Mouse (Mus musculus): Measurements from ENCODE around the gene Asic2. TPM values are rescaled to one million over a fixed set of nuclear protein-coding genes. Genes with fewer than 3 reads are reported as not detected.
"Not testable (repeated sequence)": the region's sequence is repeated elsewhere in the genome, so short reads cannot be mapped to it uniquely, and the experiment has no call there.

Asic2 gene
- total and polyA plus RNA-seq, 2 experiments, result under 0.01 TPM; not detected in 1

DNA sequence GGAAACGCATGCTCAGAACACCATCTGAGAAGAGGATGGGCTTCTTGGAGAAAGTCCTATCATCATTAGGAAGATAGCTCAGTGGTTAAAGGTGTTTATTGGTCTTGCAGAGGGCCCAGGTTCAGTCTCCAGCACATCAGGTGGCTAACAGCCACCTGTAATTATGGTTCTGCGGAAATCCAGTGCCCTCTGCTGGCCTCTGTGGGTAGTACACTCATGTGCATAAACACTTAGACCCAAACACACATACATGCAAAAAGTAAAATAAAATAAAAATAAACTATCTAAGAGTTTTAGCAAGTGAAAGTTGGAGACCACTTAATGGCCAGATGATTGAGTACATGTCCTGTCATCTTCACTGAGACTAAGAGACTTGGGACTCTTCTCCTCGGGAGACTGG, 603.8 kb downstream of the Asic2 start:
- Histone ChIP-seq H3K36me3 (ENCODE audit: control insufficient read depth, insufficient read depth, low read length) (no peaks in the 10 kb centered on the region), H3K4me1 (ENCODE audit: control insufficient read depth, insufficient read depth, low read length) (no peaks in the 10 kb centered on the region), H3K27me3 (ENCODE audit: control insufficient read depth, insufficient read depth, low read length) (no peaks in the 10 kb centered on the region; the same call in 1 of the 2 replicates), H3K9ac (ENCODE audit: low read depth, low read length) (no peak overlapping the region), H3K27ac (replicated peaks; ENCODE audit: insufficient read depth, low read depth, low read length) (no peak overlapping the region), H3K4me3 (ENCODE audit: insufficient read depth, low read depth, low read length) (no peak overlapping the region), H3K79me2 (ENCODE audit: control insufficient read depth, insufficient read depth, low read length) (no peaks in the 10 kb centered on the region)
- no peak for DNase-seq (ENCODE audit: extremely low read depth, low read depth, low spot score)
- no peak for TF ChIP-seq CTCF (IDR thresholded peaks at IDR 0.05; ENCODE audit: low read depth, low read length)
- no peak for TF ChIP-seq POLR2A (IDR thresholded peaks at IDR 0.05; ENCODE audit: extremely low read depth, insufficient read depth, low read length)
- WGBS, result 93% methylated on average over 3 of the region's 3 CpGs

DNA sequence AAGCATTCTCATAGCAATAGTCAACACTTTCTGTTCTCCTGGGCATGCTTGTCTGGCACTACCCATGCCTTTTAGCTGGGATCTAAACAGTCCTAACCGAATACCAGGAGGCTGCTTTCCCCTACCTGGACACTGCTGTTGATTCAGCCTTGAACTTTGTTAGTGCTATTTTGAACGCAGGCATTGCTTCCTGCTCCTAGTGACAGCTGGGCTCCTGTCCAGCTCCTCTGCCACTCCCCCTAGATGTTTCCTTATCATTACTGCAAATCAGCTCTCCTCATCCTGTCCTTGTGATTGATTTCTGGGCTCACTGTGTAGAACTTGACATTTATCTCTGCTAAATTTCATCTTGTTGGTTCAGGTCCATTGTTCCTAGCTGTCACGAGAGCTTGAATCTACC, 605.8 kb downstream of the Asic2 start:
- Histone ChIP-seq H3K4me3 (ENCODE audit: insufficient read depth, low read depth, low read length) (no peak overlapping the region), H3K36me3 (ENCODE audit: control insufficient read depth, insufficient read depth, low read length) (no peaks in the 10 kb centered on the region), H3K27me3 (ENCODE audit: control insufficient read depth, insufficient read depth, low read length) (no peaks in the 10 kb centered on the region; the same call in 1 of the 2 replicates), H3K27ac (replicated peaks; ENCODE audit: insufficient read depth, low read depth, low read length) (no peak overlapping the region), H3K9ac (ENCODE audit: low read depth, low read length) (no peak overlapping the region), H3K79me2 (ENCODE audit: control insufficient read depth, insufficient read depth, low read length) (no peaks in the 10 kb centered on the region), H3K4me1 (ENCODE audit: control insufficient read depth, insufficient read depth, low read length) (no peaks in the 10 kb centered on the region)
- 25% methylated on average over 3 of the region's 3 CpGs for WGBS
- TF ChIP-seq POLR2A (IDR thresholded peaks at IDR 0.05; ENCODE audit: extremely low read depth, insufficient read depth, low read length) (no peak), CTCF (IDR thresholded peaks at IDR 0.05; ENCODE audit: low read depth, low read length) (no peak)
- peak; percentile 60 for DNase-seq (ENCODE audit: extremely low read depth, low read depth, low spot score)

- Histone ChIP-seq H3K4me3 (ENCODE audit: insufficient read depth, low read depth, low read length) (no peak overlapping the region), H3K36me3 (ENCODE audit: control insufficient read depth, insufficient read depth, low read length) (no peaks in the 10 kb centered on the region), H3K79me2 (ENCODE audit: control insufficient read depth, insufficient read depth, low read length) (no peaks in the 10 kb centered on the region), H3K27ac (replicated peaks; ENCODE audit: insufficient read depth, low read depth, low read length) (no peak overlapping the region), H3K27me3 (ENCODE audit: control insufficient read depth, insufficient read depth, low read length) (no peaks in the 10 kb centered on the region; the same call in 1 of the 2 replicates), H3K4me1 (ENCODE audit: control insufficient read depth, insufficient read depth, low read length) (no peaks in the 10 kb centered on the region), H3K9ac (ENCODE audit: low read depth, low read length) (no peak overlapping the region)
- TF ChIP-seq CTCF (IDR thresholded peaks at IDR 0.05; ENCODE audit: low read depth, low read length) (no peak), POLR2A (IDR thresholded peaks at IDR 0.05; ENCODE audit: extremely low read depth, insufficient read depth, low read length) (no peak)
- 65% methylated on average over 4 of the region's 4 CpGs for WGBS
- DNase-seq (ENCODE audit: extremely low read depth, low read depth, low spot score), result no peak
These were observed 607.2 kb downstream of the Asic2 start for GRCm38 (mm10) chr11:81361040-81361439.

GRCm38 (mm10) chr11:81350498-81350897, 617.8 kb downstream of the Asic2 start:
- H3K36me3 ChIP-seq (ENCODE audit: control insufficient read depth, insufficient read depth, low read length); DNase-seq (ENCODE audit: extremely low read depth, low read depth, low spot score); H3K4me1 ChIP-seq (ENCODE audit: control insufficient read depth, insufficient read depth, low read length); H3K79me2 ChIP-seq (ENCODE audit: control insufficient read depth, insufficient read depth, low read length); H3K27ac ChIP-seq (replicated peaks; ENCODE audit: insufficient read depth, low read depth, low read length); H3K9ac ChIP-seq (ENCODE audit: low read depth, low read length); H3K4me3 ChIP-seq (ENCODE audit: insufficient read depth, low read depth, low read length); H3K27me3 ChIP-seq (ENCODE audit: control insufficient read depth, insufficient read depth, low read length): not testable (repeated sequence)
- WGBS, result 74% methylated on average over 6 of the region's 6 CpGs

DNA sequence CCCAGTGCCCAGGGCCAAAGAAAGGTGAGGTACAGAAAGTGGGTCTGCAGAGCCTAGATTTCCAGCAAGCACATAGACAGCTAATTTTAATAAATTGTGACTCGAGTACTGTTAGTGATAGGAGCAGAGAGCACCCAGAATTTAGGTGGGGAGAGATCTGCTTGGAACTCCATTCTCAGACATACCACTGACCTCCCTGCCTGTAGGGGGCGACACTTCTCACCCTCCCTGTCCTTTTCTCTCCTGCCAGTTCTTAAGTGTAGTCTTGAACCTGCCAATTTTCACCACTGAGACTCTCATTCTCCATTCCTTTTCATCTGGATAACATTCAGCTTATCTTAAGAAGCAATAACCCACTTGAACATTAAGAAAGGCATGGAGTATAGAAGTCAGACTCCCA, 636.3 kb downstream of the Asic2 start:
- no peak overlapping the region for H3K27ac ChIP-seq (replicated peaks; ENCODE audit: insufficient read depth, low read depth, low read length)
- H3K36me3 ChIP-seq (ENCODE audit: control insufficient read depth, insufficient read depth, low read length), result no peaks in the 10 kb centered on the region
- WGBS, result 71% methylated on average over 2 of the region's 2 CpGs
- H3K9ac ChIP-seq (ENCODE audit: low read depth, low read length), result no peak overlapping the region
- H3K4me3 ChIP-seq (ENCODE audit: insufficient read depth, low read depth, low read length), result no peak overlapping the region
- H3K27me3 ChIP-seq (ENCODE audit: control insufficient read depth, insufficient read depth, low read length), result no peaks in the 10 kb centered on the region
- TF ChIP-seq POLR2A (IDR thresholded peaks at IDR 0.05; ENCODE audit: extremely low read depth, insufficient read depth, low read length) (no peak), CTCF (IDR thresholded peaks at IDR 0.05; ENCODE audit: low read depth, low read length) (peak; percentile 26; the same call in 1 of the 2 replicates)
- no peaks in the 10 kb centered on the region for H3K79me2 ChIP-seq (ENCODE audit: control insufficient read depth, insufficient read depth, low read length)
- no peaks in the 10 kb centered on the region for H3K4me1 ChIP-seq (ENCODE audit: control insufficient read depth, insufficient read depth, low read length)
- DNase-seq (ENCODE audit: extremely low read depth, low read depth, low spot score), result no peak

DNA sequence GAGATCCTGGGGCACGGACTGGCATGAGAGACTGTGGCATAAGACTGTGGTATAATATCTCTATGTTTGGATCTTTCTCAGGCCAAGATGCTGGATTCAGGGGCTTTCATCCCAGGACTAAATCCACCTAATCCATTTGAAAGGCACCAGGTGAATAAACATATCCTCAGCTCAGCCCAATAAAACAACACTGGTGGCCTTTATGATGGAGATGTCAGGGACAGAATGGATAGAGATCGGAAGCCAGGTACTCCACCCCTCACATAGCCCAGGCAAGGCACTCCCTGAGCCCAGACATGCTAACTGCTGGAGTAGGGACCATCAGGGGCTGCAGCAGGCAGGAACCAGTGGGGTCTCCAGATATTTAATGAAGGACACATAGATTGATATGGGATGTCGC, 637.3 kb downstream of the Asic2 start:
- no peaks in the 10 kb centered on the region; the same call in 1 of the 2 replicates for H3K27me3 ChIP-seq (ENCODE audit: control insufficient read depth, insufficient read depth, low read length)
- H3K4me1 ChIP-seq (ENCODE audit: control insufficient read depth, insufficient read depth, low read length), result no peaks in the 10 kb centered on the region
- DNase-seq (ENCODE audit: extremely low read depth, low read depth, low spot score), result no peak
- H3K79me2 ChIP-seq (ENCODE audit: control insufficient read depth, insufficient read depth, low read length), result no peaks in the 10 kb centered on the region
- H3K9ac ChIP-seq (ENCODE audit: low read depth, low read length), result no peak overlapping the region
- no peaks in the 10 kb centered on the region for H3K36me3 ChIP-seq (ENCODE audit: control insufficient read depth, insufficient read depth, low read length)
- WGBS, result 85% methylated on average over 3 of the region's 3 CpGs
- no peak overlapping the region for H3K4me3 ChIP-seq (ENCODE audit: insufficient read depth, low read depth, low read length)
- TF ChIP-seq CTCF (IDR thresholded peaks at IDR 0.05; ENCODE audit: low read depth, low read length), result no peak
- TF ChIP-seq POLR2A (IDR thresholded peaks at IDR 0.05; ENCODE audit: extremely low read depth, insufficient read depth, low read length), result no peak
- H3K27ac ChIP-seq (replicated peaks; ENCODE audit: insufficient read depth, low read depth, low read length), result no peak overlapping the region

All from liver, adult 2 months (tissue).